Mouse (Mus musculus) cerebellum, adult 11-12 months (tissue): ENCODE measurements at regions not wholly inside any gene's neighbourhood (a gene's known extent, or its start where the extent isn't known, plus 50 kb on each side); places are given as distances from the start of the nearest gene placed in this dataset.
A peak's percentile ranks its signal among the peaks of the same experiment; 100 is the strongest.

Source experiments
- DNase-seq: peaks from one replicate; pipeline ENCODE4 v3.0.0; 2022

GRCm38 (mm10) chr16:78490245-78490644 is 86.3 kb downstream of the D16Ertd472e start:
- no peak for DNase-seq

- no peak for DNase-seq
Observed at GRCm38 (mm10) chr16:78489604-78490003, 86.9 kb downstream of the D16Ertd472e start.

GRCm38 (mm10) chr16:78486531-78486930 is 90.0 kb downstream of the D16Ertd472e start:
- no peak for DNase-seq

- DNase-seq, result no peak
Observed at GRCm38 (mm10) chr16:78484319-78484718, 92.2 kb downstream of the D16Ertd472e start.

GRCm38 (mm10) chr16:78481571-78481970 is 94.9 kb downstream of the D16Ertd472e start:
- DNase-seq, result no peak

GRCm38 (mm10) chr16:78481065-78481464 is 95.4 kb downstream of the D16Ertd472e start:
- DNase-seq, result no peak

- no peak for DNase-seq
Observed at GRCm38 (mm10) chr16:78480261-78480660, 96.2 kb downstream of the D16Ertd472e start.

GRCm38 (mm10) chr16:78473456-78473855 is 96.5 kb upstream of the Btg3 start:
- DNase-seq, result no peak

GRCm38 (mm10) chr16:78459996-78460395 is 83.0 kb upstream of the Btg3 start:
- no peak for DNase-seq

GRCm38 (mm10) chr16:78457731-78458151 is 80.7 kb upstream of the Btg3 start:
- peak; percentile 4 for DNase-seq

GRCm38 (mm10) chr16:78456345-78456744 is 79.4 kb upstream of the Btg3 start:
- DNase-seq, result no peak

GRCm38 (mm10) chr16:78454509-78454908 is 77.5 kb upstream of the Btg3 start:
- DNase-seq, result no peak

- no peak for DNase-seq
Observed at GRCm38 (mm10) chr16:78452303-78452702, 75.3 kb upstream of the Btg3 start.

GRCm38 (mm10) chr16:78451750-78452149 is 74.8 kb upstream of the Btg3 start:
- DNase-seq, result no peak

- no peak for DNase-seq
Observed at GRCm38 (mm10) chr16:78451251-78451650, 74.3 kb upstream of the Btg3 start.

GRCm38 (mm10) chr16:78449231-78449630 is 72.2 kb upstream of the Btg3 start:
- DNase-seq, result no peak

GRCm38 (mm10) chr16:78443262-78443661 is 66.3 kb upstream of the Btg3 start:
- DNase-seq, result no peak

- DNase-seq, result no peak
Observed at GRCm38 (mm10) chr16:78442830-78443229, 65.8 kb upstream of the Btg3 start.

GRCm38 (mm10) chr16:78441961-78442360 is 65.0 kb upstream of the Btg3 start:
- no peak for DNase-seq

GRCm38 (mm10) chr16:78435707-78436106 is 58.7 kb upstream of the Btg3 start:
- no peak for DNase-seq

GRCm38 (mm10) chr16:78427470-78428041 is 50.6 kb upstream of the Btg3 start:
- DNase-seq, result peak; percentile 14
